Comparison of ENCODE assay signal across 11 mouse cellular contexts in genomic region chr1:127242888-127243588, GRCm38 (mm10). TPM values are rescaled to one million over a fixed set of nuclear protein-coding genes. Genes with fewer than 3 reads are reported as not detected.
DNase-seq lines count a peak whose midpoint lies in the region; ATAC-seq and TF ChIP-seq lines count a peak whose summit lies in the region.
"Had no signal": no experiment of that assay in that cellular context is flagged by ENCODE, and none has a peak within 500 bp of the region (broad histone marks: within the 10 kb centered on the region; RNA-seq: fewer than 3 reads in every experiment).

No protein-coding gene starts in this region.

- no peaks in the 10 kb centered on the region for H3K79me2 ChIP-seq in liver, adult 2 months (ENCODE audit: control insufficient read depth, insufficient read depth, low read length)

- TF ChIP-seq POLR2A in liver, adult 2 months (IDR thresholded peaks at IDR 0.05; ENCODE audit: extremely low read depth, insufficient read depth, low read length), result no peak

- TF ChIP-seq EP300 in lung, postnatal 0 days (IDR thresholded peaks at IDR 0.05), result no peak

- H3K4me3 ChIP-seq in lung, postnatal 0 days (ENCODE audit: low read depth, low read length), result 0 out of 2 replicates have a peak overlapping the region, but pooled peaks have one; percentile 6
- H3K4me3 ChIP-seq in liver, adult 2 months (ENCODE audit: insufficient read depth, low read depth, low read length), result no peak overlapping the region; the same call in 1 of the 2 replicates
- no peak overlapping the region for H3K4me3 ChIP-seq in forebrain, postnatal 0 days (ENCODE audit: low read depth, low read length)
- no peak overlapping the region for H3K4me3 ChIP-seq in midbrain, embryonic 15.5 days
- H3K4me3 ChIP-seq: forebrain, embryonic 13.5 days; midbrain, embryonic 13.5 days had no signal

- no peak overlapping the region; the same call in 1 of the 2 replicates for H3K4me2 ChIP-seq in lung, postnatal 0 days (replicated peaks; ENCODE audit: low read depth, low read length)
- no peak overlapping the region for H3K4me2 ChIP-seq in forebrain, postnatal 0 days (ENCODE audit: low read depth)
- H3K4me2 ChIP-seq in midbrain, embryonic 15.5 days, result no peak overlapping the region
- H3K4me2 ChIP-seq: forebrain, embryonic 13.5 days; midbrain, embryonic 13.5 days had no signal

- no peaks in the 10 kb centered on the region for H3K36me3 ChIP-seq in lung, postnatal 0 days (ENCODE audit: insufficient read depth, low read length)
- H3K36me3 ChIP-seq in liver, adult 2 months (ENCODE audit: control insufficient read depth, insufficient read depth, low read length), result no peaks in the 10 kb centered on the region
- no peaks in the 10 kb centered on the region for H3K36me3 ChIP-seq in forebrain, postnatal 0 days (ENCODE audit: insufficient read depth)
- no peaks in the 10 kb centered on the region for H3K36me3 ChIP-seq in midbrain, embryonic 15.5 days (replicated peaks)
- H3K36me3 ChIP-seq: midbrain, embryonic 13.5 days had no signal

- H3K27me3 ChIP-seq in lung, postnatal 0 days (replicated peaks; ENCODE audit: insufficient read depth, low read length), result no peaks in the 10 kb centered on the region
- no peaks in the 10 kb centered on the region for H3K27me3 ChIP-seq in liver, adult 2 months (ENCODE audit: control insufficient read depth, insufficient read depth, low read length)
- H3K27me3 ChIP-seq in forebrain, postnatal 0 days (ENCODE audit: insufficient read depth, low read length), result no peaks in the 10 kb centered on the region
- H3K27me3 ChIP-seq in midbrain, embryonic 15.5 days (replicated peaks), result no peaks in the 10 kb centered on the region
- H3K27me3 ChIP-seq: forebrain, embryonic 13.5 days; midbrain, embryonic 13.5 days had no signal

- H3K9ac ChIP-seq in lung, postnatal 0 days (replicated peaks; ENCODE audit: low read depth), result no peak overlapping the region
- no peak overlapping the region for H3K9ac ChIP-seq in liver, adult 2 months (ENCODE audit: low read depth, low read length)
- H3K9ac ChIP-seq in forebrain, postnatal 0 days, result no peak overlapping the region
- H3K9ac ChIP-seq in midbrain, embryonic 15.5 days, result no peak overlapping the region
- H3K9ac ChIP-seq: forebrain, embryonic 13.5 days; midbrain, embryonic 13.5 days had no signal

- TF ChIP-seq CTCF in lung, postnatal 0 days (IDR thresholded peaks at IDR 0.05), result no peak
- no peak for TF ChIP-seq CTCF in liver, adult 2 months (IDR thresholded peaks at IDR 0.05; ENCODE audit: low read depth, low read length)
- TF ChIP-seq CTCF in forebrain, postnatal 0 days (IDR thresholded peaks at IDR 0.05; ENCODE audit: low read depth), result no peak

- intact Hi-C loops in heart, postnatal 14 days (cut with DNase I), result no loop called here

- no peaks in the 10 kb centered on the region for H3K9me3 ChIP-seq in lung, postnatal 0 days (ENCODE audit: low read length)
- H3K9me3 ChIP-seq in forebrain, postnatal 0 days (ENCODE audit: low read length), result no peaks in the 10 kb centered on the region
- no peaks in the 10 kb centered on the region for H3K9me3 ChIP-seq in midbrain, embryonic 15.5 days
- H3K9me3 ChIP-seq: forebrain, embryonic 13.5 days; midbrain, embryonic 13.5 days had no signal

- ATAC-seq in lung, postnatal 0 days, result peak; percentile 62
- ATAC-seq in forebrain, postnatal 0 days, result no peak
- no peak for ATAC-seq in midbrain, embryonic 15.5 days (replicated peaks)
- ATAC-seq: forebrain, embryonic 13.5 days; midbrain, embryonic 13.5 days had no signal

- peak; percentile 35 for DNase-seq in heart, adult 8-10 months (ENCODE audit: low spot score)
- DNase-seq in heart, postnatal 14 days, result no peak
- DNase-seq in lung, postnatal 0 days (ENCODE audit: low spot score), result peak; percentile 30
- DNase-seq in lung, postnatal 10 days, result no peak
- peak; percentile 27 for DNase-seq in liver, adult 2 months (ENCODE audit: extremely low read depth, low read depth, low spot score)
- DNase-seq in skeletal muscle tissue, adult 2 months (ENCODE audit: low read depth, low spot score), result peak; percentile 12
- no peak for DNase-seq in forebrain, postnatal 0 days
- DNase-seq: embryo, embryonic 11 days had no signal

- H3K4me1 ChIP-seq in lung, postnatal 0 days (ENCODE audit: insufficient read depth, low read depth, low read length), result no peaks in the 10 kb centered on the region
- H3K4me1 ChIP-seq in liver, adult 2 months (ENCODE audit: control insufficient read depth, insufficient read depth, low read length), result peaks cover 3% of the 10 kb centered on the region; the same call in 1 of the 2 replicates
- no peaks in the 10 kb centered on the region for H3K4me1 ChIP-seq in forebrain, postnatal 0 days (ENCODE audit: insufficient read depth)
- peaks cover 15% of the 10 kb centered on the region for H3K4me1 ChIP-seq in midbrain, embryonic 15.5 days

- 57% methylated on average over 6 of the region's 6 CpGs for WGBS in lung, postnatal 0 days
- WGBS in liver, adult 2 months, result 61% methylated on average over 6 of the region's 6 CpGs
- WGBS in forebrain, postnatal 0 days, result 71% methylated on average over 6 of the region's 6 CpGs
- WGBS in midbrain, embryonic 15.5 days, result 78% methylated on average over 6 of the region's 6 CpGs

- 0 out of 2 replicates have a peak overlapping the region, but pooled peaks have one; percentile 0 for H3K27ac ChIP-seq in lung, postnatal 0 days (ENCODE audit: low read length)
- H3K27ac ChIP-seq in liver, adult 2 months (replicated peaks; ENCODE audit: insufficient read depth, low read depth, low read length), result peak overlapping the region; percentile 22; the same call in 1 of the 2 replicates
- H3K27ac ChIP-seq in forebrain, postnatal 0 days (ENCODE audit: low read depth, low read length), result no peak overlapping the region
- H3K27ac ChIP-seq in midbrain, embryonic 15.5 days, result no peak overlapping the region
- H3K27ac ChIP-seq: forebrain, embryonic 13.5 days; midbrain, embryonic 13.5 days had no signal

RNA-seq across cellular contexts. Expression of gene Mgat5, which starts 38.2 kb away (rescaled TPM):
- total RNA-seq in heart, adult 8-10 months (2022), result 10 to 100 TPM; 11.8 to 15.5 (median 15.1) TPM
- 10 to 100 TPM; 15.6 to 15.7 TPM for total RNA-seq in heart, postnatal 14 days (2021)
- polyA plus RNA-seq in lung, postnatal 0 days (2015; fragmentation: Nextera tagmentation; extraction: Ambion mirVana), result 3.5 and 4.0 TPM in 2 replicates
- total RNA-seq in liver, adult 2 months (2014; rRNA removed), result 3.8 and 4.2 TPM in 2 replicates
- polyA plus RNA-seq in liver, adult 2 months (2012; rRNA removed), result 1.7 and 1.9 TPM in 2 replicates
- total RNA-seq in forebrain, postnatal 0 days (2014; rRNA removed), result 30.4 and 42.9 TPM in 2 replicates
- polyA plus RNA-seq in forebrain, postnatal 0 days (2015; fragmentation: Nextera tagmentation; extraction: Ambion mirVana), result 5.4 and 9.3 TPM in 2 replicates
- 15.0 and 17.0 TPM in 2 replicates for polyA plus RNA-seq in midbrain, embryonic 15.5 days (2015; fragmentation: Nextera tagmentation; extraction: Ambion mirVana)

Comparison
In these comparisons a context has a peak if more than half of its experiments do, and no peak if none do; other contexts are left out.
1. DNase-seq: peak in heart, adult 8-10 months (single experiment), lung, postnatal 0 days (single experiment), liver, adult 2 months (single experiment) and skeletal muscle tissue, adult 2 months (single experiment); none in heart, postnatal 14 days (0 of 2), lung, postnatal 10 days (single experiment) and forebrain, postnatal 0 days (single experiment).
2. H3K27ac ChIP-seq: peak in lung, postnatal 0 days (single experiment) and liver, adult 2 months (single experiment); none in forebrain, postnatal 0 days (single experiment) and midbrain, embryonic 15.5 days (single experiment).